Mouse (Mus musculus): ENCODE results near the gene Megf8.

Megf8 gene

GRCm38 (mm10) chr7:25279861-25280791 lies 36.8 kb upstream of the Megf8 start:
- DNase-seq = peak; percentile 32

- DNase-seq = no peak
Observed at GRCm38 (mm10) chr7:25281166-25281733, 35.7 kb upstream of the Megf8 start.

GRCm38 (mm10) chr7:25281734-25282601 lies 35.0 kb upstream of the Megf8 start:
- peak; percentile 97 for DNase-seq

GRCm38 (mm10) chr7:25282731-25283211 lies 34.2 kb upstream of the Megf8 start:
- DNase-seq = no peak

- DNase-seq = no peak
Observed at GRCm38 (mm10) chr7:25283637-25284036, 33.3 kb upstream of the Megf8 start.

- no peak for DNase-seq
Observed at GRCm38 (mm10) chr7:25284171-25284570, 32.8 kb upstream of the Megf8 start.

- no peak for DNase-seq
Observed at GRCm38 (mm10) chr7:25284766-25285165, 32.2 kb upstream of the Megf8 start.

GRCm38 (mm10) chr7:25285511-25286238 lies 31.3 kb upstream of the Megf8 start:
- no peak for DNase-seq

GRCm38 (mm10) chr7:25286989-25287388 lies 30.0 kb upstream of the Megf8 start:
- DNase-seq = no peak

- DNase-seq = no peak
Observed at GRCm38 (mm10) chr7:25288011-25288410, 29.0 kb upstream of the Megf8 start.

- DNase-seq = no peak
Observed at GRCm38 (mm10) chr7:25288721-25289120, 28.2 kb upstream of the Megf8 start.

- DNase-seq = no peak
Observed at GRCm38 (mm10) chr7:25289925-25290324, 27.0 kb upstream of the Megf8 start.

GRCm38 (mm10) chr7:25290463-25290862 lies 26.5 kb upstream of the Megf8 start:
- no peak for DNase-seq

GRCm38 (mm10) chr7:25290911-25291310 lies 26.1 kb upstream of the Megf8 start:
- no peak for DNase-seq

- DNase-seq = no peak
Observed at GRCm38 (mm10) chr7:25292107-25292506, 24.9 kb upstream of the Megf8 start.

- DNase-seq = no peak
Observed at GRCm38 (mm10) chr7:25293191-25293739, 23.7 kb upstream of the Megf8 start.

GRCm38 (mm10) chr7:25294495-25294894 lies 22.5 kb upstream of the Megf8 start:
- no peak for DNase-seq

GRCm38 (mm10) chr7:25294960-25295722 lies 21.8 kb upstream of the Megf8 start:
- DNase-seq = no peak

- DNase-seq = no peak
Observed at GRCm38 (mm10) chr7:25296945-25297453, 20.0 kb upstream of the Megf8 start.

- peak; percentile 90 for DNase-seq
Observed at GRCm38 (mm10) chr7:25297454-25298325, 19.3 kb upstream of the Megf8 start, which contains the start of gene Pafah1b3. Gene Pafah1b3, minus strand, starts transcription at chr7:25297986.

All from right cerebral cortex, adult 18-20 months (tissue).